Mouse (Mus musculus): ENCODE measurements around the gene Cmip. TPM values are rescaled to one million over a fixed set of nuclear protein-coding genes. Genes with fewer than 3 reads are reported as not detected.
A peak's percentile ranks its signal among the peaks of the same experiment; 100 is the strongest.

The Cmip gene
- total RNA-seq, 2 experiments from 2014 or later: 358 to 375 TPM

DNA sequence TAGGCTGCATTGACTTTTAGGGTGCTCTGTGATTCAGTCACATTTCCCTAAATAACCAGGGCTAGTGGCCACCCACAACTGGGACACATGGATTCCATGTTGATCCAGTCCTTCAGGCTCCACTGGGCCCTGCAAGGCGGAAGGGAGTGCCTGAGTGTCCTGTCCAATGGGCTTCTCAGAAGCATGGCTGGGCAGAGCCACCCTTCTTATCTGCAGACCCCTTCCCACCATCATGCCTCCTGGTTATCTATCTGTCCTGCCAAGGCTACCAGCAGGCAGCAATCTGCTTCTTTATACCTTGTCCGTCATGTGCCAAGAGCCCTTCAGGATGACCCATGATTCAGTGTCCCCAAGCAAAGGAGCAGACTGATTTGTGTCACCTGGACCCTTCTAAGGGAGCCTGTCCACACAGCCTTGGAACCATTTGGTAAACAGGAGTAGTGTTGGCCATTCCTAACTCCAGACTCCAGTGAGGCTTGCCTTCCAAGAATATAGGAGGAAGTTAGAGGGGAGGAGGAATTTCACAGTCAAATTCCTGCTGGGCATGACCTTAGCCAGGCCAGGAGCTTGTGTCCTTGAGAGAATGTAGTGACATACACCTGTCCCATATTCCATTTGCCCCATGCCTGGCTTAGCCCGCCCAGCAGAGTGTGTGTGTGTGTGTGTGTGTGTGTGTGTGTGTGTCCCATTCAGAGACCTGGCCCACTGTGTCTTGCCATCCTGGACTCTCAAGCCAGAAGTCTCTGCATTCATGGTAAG, 103.5 kb downstream of the Cmip start:
- intact Hi-C loops (cut with DNase I): no loop called here

DNA sequence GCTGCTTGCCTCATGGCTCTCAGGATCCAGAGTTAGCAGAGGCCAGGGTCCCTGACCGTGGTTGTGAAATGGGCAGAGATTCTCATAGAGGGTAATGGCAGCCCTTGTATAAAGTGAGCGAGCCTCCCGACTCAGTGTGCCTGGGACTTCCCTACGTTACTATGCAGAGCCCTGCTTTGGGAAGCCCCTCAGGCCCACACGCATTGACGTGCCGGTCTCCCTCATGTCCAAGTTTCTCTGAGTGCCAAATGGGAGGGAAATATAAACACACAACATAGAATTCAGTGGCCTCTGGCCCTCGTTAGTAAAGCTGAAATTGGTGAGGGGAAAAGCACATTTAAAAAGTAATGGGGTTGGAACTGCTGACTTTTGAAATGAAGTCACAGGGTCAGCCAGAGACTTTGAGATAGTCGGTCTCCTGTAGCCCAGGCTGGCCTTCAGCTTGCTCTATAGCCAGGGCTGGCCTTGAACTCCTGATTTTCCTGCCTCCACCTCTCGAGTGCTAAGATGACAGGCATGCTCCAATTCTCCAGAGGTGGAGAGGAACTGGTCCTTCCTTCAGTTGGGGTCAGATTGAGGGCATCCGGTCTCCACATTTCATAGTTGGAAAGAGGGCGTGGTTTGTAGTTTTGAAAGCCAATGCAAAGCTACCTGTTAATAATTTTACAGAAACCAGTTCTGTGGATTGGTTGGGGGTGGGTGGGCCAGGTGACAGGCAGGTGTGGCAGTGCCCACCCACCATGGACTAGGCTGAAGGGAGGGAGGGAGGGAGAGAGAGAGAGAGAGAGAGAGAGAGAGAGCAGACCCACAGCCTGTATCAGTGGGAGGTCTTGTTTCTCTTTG, 105.0 kb downstream of the Cmip start:
- intact Hi-C loops (cut with DNase I): no loop called here
- DNase-seq (ENCODE audit: low spot score in 2 of 2): no peak

More for the DNA sequence above, 103.5 kb downstream of the Cmip start:
- no peak for DNase-seq (ENCODE audit: low spot score in 2 of 2)

DNA sequence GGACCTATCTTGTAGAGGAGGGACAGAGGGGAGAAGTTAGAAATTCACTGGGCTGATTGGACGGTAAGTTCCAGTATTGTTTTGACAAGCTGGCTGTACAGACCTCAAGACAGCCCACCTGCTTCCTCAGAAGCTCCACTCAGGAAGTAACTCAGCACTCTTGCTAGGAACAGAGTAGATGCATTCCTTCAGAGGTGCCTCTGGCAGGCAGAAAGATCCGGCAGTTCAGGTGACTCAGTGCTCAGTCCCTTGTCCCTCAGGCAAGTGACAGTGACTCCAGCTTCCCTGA, 105.5 kb downstream of the Cmip start:
- intact Hi-C loops (cut with DNase I): no loop called here
- no peak for DNase-seq (ENCODE audit: low spot score in 2 of 2)

DNA sequence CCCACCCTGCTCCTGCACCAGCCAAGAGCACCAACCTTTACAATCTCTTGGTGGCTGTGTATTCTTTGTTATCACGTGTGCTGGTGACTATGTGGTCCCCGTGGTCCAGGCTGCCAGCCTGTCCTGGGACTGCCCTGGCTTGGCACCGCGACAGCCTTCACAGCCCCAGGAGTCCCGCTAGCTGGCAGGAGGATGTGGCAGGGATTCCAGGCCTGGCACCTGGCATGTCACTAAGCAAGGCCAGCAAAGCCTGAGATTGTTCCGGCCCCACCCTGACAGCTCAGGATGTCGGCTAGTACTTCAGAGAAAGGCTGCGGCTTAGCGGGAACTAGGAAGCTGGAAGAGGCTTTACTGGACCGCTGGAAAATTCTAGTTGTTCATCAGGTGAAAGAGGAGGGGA, 106.4 kb downstream of the Cmip start:
- intact Hi-C loops (cut with DNase I): no loop called here
- no peak for DNase-seq (ENCODE audit: low spot score in 2 of 2)

DNA sequence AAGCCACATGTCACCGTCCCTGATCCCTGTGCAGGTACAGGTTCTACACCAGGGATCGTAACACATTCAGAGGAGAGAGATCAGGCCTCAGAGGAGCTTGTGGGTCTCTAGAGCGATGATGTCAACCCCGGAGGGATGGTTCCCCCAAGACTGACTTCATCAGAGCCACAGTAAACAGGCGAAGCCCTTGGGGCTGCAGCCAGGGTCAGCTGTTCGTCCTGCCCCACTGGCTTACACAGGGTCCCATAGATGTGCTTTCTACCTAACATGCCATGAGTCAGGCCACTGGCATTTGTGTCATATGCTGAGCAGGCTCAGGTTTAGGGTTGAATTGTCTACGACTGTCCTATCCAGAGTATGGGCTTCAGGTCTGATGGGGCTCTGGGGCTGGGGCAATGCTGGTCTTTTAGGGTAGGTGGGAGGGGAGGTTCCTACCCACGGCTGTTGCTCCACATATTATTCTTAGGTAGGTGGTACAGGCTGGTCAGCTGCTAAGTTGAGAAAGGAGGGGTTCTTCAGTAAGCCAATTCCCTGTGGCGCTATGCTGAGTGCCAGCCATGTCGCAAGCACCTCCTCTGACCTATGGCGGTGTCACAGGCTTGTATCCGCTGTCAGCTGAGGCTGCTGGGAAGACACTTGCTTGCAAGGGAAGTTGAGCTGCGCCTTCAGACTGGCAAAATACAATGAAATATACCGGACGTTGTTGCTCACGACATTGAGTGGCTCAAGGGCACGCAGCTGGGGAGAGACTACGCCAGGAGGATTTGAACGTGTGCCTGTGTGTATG, 107.7 kb downstream of the Cmip start:
- intact Hi-C loops (cut with DNase I): no loop called here

GRCm38 (mm10) chr8:117366475-117366874, 109.6 kb downstream of the Cmip start:
- intact Hi-C loops (cut with DNase I): no loop called here
- DNase-seq (ENCODE audit: low spot score in 2 of 2): peak; percentile 64 to 69

More for the DNA sequence above, 107.7 kb downstream of the Cmip start:
- DNase-seq (ENCODE audit: low spot score in 2 of 2): no peak

- DNase-seq (ENCODE audit: low spot score in 2 of 2): no peak
- intact Hi-C loops (cut with DNase I): no loop called here
Observed at GRCm38 (mm10) chr8:117367441-117367840, 110.6 kb downstream of the Cmip start.

GRCm38 (mm10) chr8:117368781-117369180, 111.9 kb downstream of the Cmip start:
- peak in 1 of 2 experiments; percentile 34 for DNase-seq (ENCODE audit: low spot score in 2 of 2)
- intact Hi-C loops (cut with DNase I): no loop called here

- intact Hi-C loops (cut with DNase I): no loop called here
- DNase-seq (ENCODE audit: low spot score in 2 of 2): no peak
Observed at GRCm38 (mm10) chr8:117370009-117370408, 113.1 kb downstream of the Cmip start.

- DNase-seq (ENCODE audit: low spot score in 2 of 2): no peak
- intact Hi-C loops (cut with DNase I): no loop called here
Observed at GRCm38 (mm10) chr8:117371189-117371588, 114.3 kb downstream of the Cmip start.

DNA sequence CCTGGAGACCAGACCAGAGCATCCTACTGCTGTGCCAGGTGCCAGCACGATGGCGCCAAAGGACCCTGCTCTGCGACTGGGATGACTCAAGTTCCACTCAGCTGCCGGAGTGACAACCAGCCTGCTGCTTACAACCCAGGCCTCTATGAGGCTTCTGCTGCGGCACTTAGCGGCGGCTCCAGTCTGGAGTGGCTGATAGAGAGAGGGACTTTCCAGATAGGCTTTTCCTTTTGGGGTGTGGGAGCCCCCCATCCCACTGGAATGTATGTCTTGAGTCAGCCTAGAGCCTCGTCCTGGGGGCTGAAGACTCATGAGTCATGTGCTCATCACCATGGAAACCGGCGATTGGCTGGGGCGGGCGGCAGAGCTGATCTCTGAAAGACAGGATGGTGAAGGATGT, 115.2 kb downstream of the Cmip start:
- intact Hi-C loops (cut with DNase I): no loop called here
- peak; percentile 76 to 81 for DNase-seq (ENCODE audit: low spot score in 2 of 2)

DNA sequence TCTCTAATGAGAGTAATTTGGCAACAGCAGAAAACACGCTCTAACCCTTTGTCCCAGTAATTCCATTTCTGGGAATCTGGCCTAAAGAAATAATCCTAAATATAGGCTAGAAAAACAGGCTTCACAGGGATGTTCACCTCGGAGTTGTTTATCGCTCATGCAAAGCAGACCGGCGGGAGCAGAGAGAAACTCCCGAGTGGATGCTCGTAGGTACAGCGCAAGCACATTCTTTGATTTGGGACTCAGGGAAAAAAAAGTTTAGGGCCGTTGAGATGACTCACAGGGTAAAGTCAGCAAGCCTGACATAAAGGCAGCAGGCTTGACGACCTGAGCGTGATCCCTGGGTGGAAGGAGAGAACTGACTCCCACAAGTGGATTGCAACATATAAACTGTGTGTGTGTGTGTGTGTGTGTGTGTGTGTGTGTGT, 116.2 kb downstream of the Cmip start:
- DNase-seq (ENCODE audit: low spot score in 2 of 2): no peak
- intact Hi-C loops (cut with DNase I): no loop called here

DNA sequence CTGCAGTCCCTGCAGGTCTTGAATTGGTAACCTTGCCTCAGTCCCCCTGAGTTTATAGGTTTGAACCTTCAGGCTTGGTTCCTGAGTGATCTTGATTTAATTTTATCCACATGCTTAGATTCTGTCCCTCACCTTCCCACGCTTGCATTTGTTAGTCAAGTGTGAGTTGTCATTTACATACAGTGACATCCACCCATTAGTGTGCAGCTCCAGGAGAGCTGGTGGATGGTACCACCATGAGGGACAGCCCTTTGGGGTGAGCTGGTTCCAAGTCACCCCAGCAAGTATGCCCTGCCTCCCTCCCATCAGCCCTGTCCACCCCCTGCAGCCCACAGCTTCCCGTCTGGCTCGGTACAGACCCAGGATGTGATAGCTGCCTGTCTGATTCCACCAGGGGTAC, 117.2 kb downstream of the Cmip start:
- intact Hi-C loops (cut with DNase I): no loop called here
- DNase-seq (ENCODE audit: low spot score in 2 of 2): peak in 1 of 2 experiments; percentile 25

DNA sequence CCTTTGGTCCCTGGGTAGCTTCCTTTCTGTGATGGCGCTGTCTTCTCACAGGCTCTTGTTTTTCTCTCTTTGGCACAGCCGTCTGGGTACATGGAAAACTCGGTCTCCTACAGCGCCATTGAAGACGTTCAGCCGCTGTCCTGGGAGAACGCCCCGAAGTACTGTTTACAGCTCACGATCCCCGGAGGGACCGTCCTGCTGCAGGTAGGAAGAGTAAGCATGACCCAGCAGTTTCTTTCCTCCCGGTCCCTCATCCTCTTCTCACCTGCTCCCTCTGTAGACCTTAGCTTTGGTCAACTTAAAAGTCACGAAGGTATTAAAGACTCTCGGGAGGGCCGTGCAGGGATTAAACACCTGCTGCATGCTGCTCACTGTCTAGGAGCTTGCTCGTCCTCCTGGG, 120.1 kb downstream of the Cmip start:
- intact Hi-C loops (cut with DNase I): loop anchor here (5.0 kb wide), 1 partner anchor 155 kb away; no protein-coding TSS in a partner anchor
- no peak for DNase-seq (ENCODE audit: low spot score in 2 of 2)

- intact Hi-C loops (cut with DNase I): loop anchor here (2.0 to 5.0 kb wide), 2 partner anchors 122 to 156 kb away; partner anchors contain the start of gene Cmip
Observed at GRCm38 (mm10) chr8:117378625-117379024, 121.8 kb downstream of the Cmip start.

GRCm38 (mm10) chr8:117379131-117379530, 122.3 kb downstream of the Cmip start:
- peak; percentile 73 to 83 for DNase-seq (ENCODE audit: low spot score in 2 of 2)
- intact Hi-C loops (cut with DNase I): loop anchor here (2.0 to 5.0 kb wide), 2 partner anchors 122 to 157 kb away; partner anchors contain the start of gene Cmip

More at GRCm38 (mm10) chr8:117378625-117379024, 121.8 kb downstream of the Cmip start:
- peak in 1 of 2 experiments; percentile 35 for DNase-seq (ENCODE audit: low spot score in 2 of 2)

DNA sequence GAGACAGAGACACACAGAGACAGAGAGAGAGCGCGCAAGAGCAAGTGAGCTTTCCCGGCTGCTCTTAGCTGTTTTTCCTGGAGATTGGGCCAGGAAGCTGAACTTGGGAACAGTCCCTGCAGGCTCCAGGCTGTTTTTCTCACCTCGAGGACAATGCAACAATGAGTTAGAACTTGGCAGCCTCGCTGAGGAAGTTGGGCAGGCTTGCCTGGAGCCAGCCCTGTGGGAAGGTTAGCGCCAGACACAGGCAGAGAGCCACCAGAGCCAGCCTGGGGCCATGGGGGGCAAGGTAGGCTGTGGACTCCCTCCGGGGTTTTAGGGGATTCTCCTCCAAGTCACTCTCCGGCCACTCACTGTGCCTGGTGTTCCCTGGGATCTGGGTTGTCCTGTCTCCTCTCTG, 123.9 kb downstream of the Cmip start:
- intact Hi-C loops (cut with DNase I): loop anchor here (5.0 kb wide), 1 partner anchor 67 kb away; no protein-coding TSS in a partner anchor
- peak; percentile 49 to 65 for DNase-seq (ENCODE audit: low spot score in 2 of 2)

- DNase-seq (ENCODE audit: low spot score in 2 of 2): peak in 1 of 2 experiments; percentile 37
- intact Hi-C loops (cut with DNase I): loop anchor here (5.0 kb wide), 1 partner anchor 81 kb away; no protein-coding TSS in a partner anchor
Observed at GRCm38 (mm10) chr8:117386142-117386541, 129.3 kb downstream of the Cmip start.

DNA sequence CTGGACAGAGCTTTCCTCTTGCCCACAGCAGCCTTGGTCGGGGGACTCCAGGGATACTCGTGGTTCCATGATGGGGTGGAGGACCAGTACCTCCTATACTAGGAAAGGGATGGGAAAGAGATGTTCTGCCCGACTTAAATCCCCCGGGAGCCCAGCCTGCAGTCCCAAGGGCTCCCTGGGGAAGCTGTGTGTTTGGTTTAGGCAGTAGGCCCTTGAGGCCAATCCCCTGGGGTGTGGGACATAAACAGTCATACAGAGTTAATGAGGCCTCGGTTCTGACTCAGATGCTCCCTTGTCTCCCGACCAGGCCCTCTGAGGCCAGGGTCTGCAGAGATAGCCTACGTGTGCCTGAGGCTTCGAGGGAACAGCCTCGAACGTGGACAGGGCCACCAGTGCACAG, 130.8 kb downstream of the Cmip start:
- DNase-seq (ENCODE audit: low spot score in 2 of 2): no peak
- intact Hi-C loops (cut with DNase I): loop anchor here (5.0 kb wide), 1 partner anchor 80 kb away; no protein-coding TSS in a partner anchor

All from left cerebral cortex, postnatal 14 days (tissue).